Mouse (Mus musculus) T-cell, adult 2 months (primary cell): ENCODE results near the gene Slfn8.
"Not testable (repeated sequence)": the region's sequence is repeated elsewhere in the genome, so short reads cannot be mapped to it uniquely, and the experiment has no call there.

Experiments used
- DNase-seq: peaks from one replicate; pipeline ENCODE4 v3.0.0; 2022; ENCODE audit warnings: low spot score

Gene Slfn8

DNA sequence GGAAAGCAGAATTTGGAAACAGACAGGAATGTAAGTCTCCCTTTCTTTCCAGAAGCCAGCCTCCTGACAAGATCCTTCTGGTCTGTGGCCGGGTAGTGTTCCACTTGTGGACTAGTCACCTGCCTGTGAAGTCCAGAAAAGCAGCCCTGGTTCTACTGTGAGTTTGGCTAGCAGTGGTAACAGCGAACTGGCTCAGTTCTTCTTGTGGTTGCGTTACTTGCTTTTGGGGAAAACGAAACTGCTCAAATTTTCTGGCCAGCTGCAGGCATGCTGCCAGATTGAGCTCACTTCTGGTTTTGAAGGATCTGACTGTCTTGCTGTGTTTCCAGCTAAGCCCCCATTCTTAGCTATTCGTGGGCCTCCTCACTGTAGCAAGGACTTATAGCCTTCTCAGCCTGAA lies at the start of gene Slfn8:
Slfn8 (minus strand) TSS at position 190 of the 400 bp plus-strand sequence.
- peak; percentile 70 for DNase-seq

DNA sequence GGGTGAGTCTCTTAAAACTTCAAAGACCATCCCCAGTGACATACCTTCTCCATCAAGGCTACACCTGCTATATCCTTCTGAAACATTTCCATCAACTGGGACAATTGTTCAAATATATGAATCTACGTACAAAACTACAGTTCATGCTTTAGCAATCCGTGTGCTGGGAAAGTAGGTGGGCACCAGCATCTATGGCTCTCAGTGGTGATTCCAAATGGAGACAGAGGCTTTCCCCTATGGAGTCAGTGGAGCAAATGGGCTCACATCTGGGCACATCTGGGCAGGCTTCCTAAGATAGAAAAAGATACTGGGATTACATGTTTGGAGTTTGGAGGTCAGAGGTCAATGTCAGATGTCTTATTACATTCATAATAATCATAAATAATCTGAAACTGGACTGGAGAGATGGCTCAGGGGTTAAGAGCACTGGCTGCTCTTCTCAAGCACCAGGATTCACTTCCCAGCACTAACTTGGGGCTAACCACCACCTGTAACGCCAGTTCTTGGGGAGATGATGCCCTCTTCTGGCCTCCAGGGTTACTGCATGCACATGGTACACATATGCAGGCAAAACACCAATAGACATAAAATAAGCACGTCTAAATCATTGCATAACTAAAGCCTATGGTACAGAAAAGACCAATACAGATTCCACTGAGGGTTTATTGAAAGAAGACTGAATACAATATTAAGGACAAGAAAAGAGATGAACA lies 47.5 kb upstream of the Slfn8 start:
- peak; percentile 49 for DNase-seq

DNA sequence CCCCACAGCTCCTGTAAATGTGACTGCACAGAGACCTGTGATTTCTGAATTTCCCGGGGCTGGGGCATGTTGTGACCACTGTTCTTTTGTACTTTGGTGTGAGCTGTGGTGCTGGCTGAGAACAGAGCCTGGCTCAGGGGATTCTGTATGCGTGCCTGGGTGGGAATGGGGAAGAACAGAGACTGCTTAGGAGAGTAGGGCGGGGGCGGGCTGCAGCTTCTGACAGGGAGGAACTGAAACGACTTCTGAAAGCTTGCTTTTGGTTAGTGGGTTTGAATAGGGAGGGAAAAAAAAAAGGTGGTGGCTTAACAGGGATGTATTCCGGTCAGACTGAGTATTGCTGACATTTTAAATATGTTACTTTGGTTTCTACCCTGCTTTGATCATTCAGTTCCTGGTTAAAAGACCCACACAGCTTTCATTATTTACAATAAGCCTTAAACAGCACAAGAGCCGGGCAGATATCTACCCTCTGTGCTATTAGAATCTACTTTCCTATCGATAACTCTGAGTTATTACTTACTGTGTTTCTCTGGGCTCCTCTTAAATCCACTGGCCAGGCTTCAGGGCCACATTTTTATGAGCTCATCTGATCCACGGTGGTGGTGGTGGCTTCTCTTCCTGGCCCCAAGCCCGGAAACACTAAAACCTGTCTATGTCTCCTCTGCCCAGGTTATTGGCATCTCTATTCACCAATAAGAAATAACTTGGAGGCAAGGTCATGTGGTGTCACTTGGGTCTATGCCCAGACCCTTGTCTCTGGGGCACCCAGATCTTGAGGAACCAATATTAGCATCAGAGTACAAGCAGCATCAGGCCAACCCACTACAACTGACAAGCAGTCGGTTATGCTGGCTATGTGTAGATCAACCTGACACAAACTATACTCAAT lies 46.3 kb upstream of the Slfn8 start:
- peak; percentile 75 for DNase-seq

DNA sequence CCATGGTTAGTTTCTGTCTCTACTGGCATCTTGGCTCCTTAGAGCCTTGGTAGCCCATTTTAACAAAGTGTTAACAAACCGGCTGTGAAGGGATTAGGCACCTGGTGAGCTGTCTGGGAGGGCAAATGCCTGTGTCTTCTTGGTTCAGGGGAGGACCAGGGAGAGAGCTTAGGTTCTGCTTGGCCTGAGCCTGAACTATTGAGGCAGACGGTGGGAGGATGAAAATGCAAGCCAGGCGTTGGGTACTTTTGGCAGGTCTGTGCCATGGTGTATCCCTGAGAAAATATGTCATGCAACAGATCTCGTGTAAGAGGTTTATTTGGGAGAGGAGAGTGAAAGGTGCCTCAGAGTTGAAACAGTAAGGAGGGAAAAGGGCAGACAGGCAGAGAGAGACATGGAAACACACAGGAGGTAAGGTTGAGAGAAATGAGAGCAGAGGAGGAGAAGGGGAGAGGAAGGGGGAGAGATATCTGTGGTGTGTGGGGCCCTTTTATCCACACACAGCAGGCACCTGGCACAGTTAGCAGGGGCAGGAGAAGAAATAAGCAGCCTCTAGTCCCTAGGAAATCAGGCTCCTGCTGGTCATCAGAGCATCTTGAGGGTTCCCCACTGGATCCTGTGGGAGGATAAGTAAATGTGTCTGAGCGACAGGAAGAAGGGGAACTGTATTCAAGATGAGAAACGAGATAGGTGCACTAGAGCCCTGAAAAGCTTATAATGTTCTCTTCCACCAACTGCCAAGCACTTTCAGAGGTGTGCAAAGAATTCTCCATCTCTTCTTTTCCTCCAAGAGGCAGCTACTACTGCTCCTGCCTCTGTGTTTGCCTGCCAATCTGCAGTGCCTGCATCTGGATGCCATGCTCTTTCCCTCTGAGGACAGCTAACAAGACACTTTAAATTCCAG lies 45.1 kb upstream of the Slfn8 start:
- DNase-seq = peak; percentile 55

DNA sequence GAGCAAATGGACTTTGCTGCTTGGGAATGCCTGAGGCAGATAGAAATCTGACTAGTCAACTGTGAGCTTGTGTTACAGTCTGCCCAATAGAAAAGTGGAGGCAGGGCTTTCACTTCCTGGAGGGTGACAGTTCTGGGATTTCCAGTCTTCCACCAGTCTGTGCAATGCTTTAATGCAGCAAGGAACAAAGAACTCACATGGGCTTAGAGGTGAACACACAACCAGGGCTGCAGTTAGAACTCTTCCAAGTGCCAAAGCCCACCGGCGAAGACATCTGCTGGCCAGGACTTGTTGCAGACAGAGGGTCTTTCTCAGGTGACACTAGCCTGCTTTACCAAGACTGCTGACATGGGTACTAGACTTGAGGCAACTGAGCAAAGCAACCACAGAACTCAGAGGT lies 44.3 kb upstream of the Slfn8 start, which contains the start of gene Slfn2:
Slfn2 (plus strand) TSS at position 167 of the 400 bp plus-strand sequence.
- peak; percentile 69 for DNase-seq

- DNase-seq = no peak
Observed at GRCm38 (mm10) chr11:83063941-83064349, 43.3 kb upstream of the Slfn8 start.

DNA sequence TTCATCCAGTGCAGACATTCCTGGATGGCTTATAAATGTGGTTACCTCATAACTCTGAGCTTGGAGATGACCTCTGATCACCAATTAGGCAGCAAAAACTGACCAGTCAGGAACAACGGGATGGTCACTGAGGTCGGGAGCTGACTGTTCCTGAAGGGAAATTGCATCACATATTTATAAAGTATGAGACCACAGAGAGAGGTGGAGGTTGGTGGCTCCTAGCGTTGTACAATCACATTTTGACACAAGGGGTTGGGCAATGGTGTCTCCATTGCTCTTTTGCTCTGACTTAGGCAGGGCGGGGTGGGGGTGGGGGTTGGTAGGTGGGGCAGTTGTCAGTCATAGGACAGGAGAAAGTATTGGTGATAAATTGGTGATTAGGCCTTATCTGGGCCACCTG lies 42.5 kb upstream of the Slfn8 start:
- DNase-seq = no peak

- DNase-seq = no peak
Observed at GRCm38 (mm10) chr11:83061806-83062205, 41.2 kb upstream of the Slfn8 start.

DNA sequence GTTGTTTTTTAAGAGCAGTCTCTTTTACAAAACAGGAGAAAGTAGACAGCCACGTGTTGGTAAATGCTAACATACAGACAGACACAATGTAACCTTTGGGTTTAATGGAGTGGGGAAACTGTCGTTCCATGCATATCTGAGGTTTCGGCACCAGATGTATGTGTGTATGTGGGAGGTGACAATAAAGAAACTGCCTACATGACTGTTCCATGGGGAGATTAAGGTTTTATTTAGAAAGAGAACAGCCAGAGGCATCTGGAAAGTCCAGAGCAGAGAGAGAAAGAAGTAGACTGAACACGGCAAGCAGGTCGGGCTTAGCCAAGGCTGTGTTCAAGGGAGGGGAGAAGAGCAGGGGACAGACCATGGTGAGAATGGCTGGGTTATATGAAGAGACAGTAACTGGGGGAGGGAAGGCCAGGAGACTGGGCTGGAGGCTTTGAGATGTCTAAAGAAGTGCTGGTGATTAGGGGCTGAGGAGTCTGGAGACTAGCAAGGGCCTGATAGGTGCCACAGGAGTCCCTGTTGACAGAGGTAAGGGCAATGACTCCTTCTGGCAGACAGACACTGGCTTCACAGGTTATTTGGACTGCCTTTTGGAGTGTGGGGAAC lies 39.9 kb upstream of the Slfn8 start:
- DNase-seq = no peak

- peak; percentile 72 for DNase-seq
Observed at GRCm38 (mm10) chr11:83057863-83058262, 37.3 kb upstream of the Slfn8 start.

DNA sequence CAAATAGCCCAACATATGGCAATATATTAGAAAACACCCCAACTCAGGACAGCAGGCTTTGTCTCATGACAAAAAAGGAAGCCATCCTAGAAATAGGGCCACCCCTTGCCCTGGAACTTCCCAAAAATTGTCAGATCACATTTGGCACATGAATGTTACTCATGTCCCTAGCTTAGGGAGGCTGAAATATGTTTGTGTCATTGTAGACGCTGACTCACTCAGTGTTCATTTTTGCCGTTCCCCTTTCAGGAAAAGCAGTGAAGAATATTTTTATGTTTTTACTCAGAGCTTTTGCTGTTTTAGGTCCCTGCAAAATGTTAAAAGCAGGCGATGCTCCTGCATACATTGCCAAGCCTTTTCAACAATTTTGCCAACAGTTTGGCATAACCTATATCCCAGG lies 25.0 kb upstream of the Slfn8 start:
- DNase-seq = no peak

- DNase-seq = no peak
Observed at GRCm38 (mm10) chr11:83043891-83044290, 23.3 kb upstream of the Slfn8 start.

DNA sequence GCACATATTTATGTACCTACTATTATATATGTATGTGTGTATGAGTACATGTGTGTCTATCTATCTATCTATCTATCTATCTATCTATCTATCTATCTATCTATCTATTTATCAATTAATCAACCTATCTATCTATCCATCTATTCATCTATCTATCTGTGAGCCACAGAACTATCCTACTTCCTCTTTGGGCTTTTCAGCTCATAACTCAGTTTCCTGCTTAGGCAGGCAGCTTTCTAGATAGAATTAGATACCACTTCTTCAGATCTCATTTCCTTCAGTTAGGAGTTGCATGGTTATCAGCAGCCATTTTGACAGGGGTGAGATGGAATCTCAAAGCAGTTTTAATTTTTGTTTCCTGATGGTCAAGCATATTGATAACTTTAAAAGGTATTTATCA lies 20.4 kb upstream of the Slfn8 start:
- no peak for DNase-seq

- peak; percentile 84 for DNase-seq
Observed at GRCm38 (mm10) chr11:83040325-83040724, 19.7 kb upstream of the Slfn8 start.

GRCm38 (mm10) chr11:83039796-83040195 lies 19.2 kb upstream of the Slfn8 start:
- DNase-seq = no peak

DNA sequence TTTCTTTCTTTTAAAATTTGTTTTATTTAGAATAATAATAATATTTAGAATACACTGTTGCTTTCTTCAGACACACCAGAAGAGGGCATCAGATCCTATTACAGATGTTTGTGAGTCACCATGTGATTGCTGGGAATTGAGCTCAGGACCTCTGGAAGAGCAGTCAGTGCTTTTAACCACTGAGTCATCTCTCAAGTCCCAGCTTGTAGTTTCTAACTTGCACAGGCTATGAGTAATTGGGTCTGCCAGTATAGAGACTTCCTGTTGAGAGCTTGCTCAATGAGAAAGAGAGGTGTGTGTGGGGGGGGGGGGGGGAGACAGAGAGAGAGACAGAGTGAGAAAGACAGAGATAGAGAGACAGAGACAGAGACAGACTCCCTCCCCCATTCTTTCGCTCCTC lies 18.5 kb upstream of the Slfn8 start:
- DNase-seq = no peak

DNA sequence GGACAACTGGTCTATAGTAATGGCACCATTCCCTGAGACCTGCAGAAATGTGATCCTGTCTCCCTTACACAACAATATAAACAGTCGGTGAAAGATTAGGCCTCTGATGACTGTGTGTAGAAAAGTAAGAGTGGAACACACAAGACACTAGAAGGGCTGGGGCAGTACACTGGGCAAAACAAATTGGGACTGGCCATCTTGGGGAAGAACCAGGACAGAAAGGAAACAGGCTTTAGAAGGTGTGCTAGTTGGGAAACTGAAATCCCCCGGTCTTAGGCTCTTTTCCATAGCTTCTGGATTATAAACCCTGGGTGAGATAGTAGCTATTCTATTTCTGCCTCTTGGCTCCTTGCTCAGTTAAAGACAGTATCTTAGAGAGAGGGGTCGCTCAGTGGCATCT lies 18.1 kb upstream of the Slfn8 start:
- DNase-seq = not testable (repeated sequence)

DNA sequence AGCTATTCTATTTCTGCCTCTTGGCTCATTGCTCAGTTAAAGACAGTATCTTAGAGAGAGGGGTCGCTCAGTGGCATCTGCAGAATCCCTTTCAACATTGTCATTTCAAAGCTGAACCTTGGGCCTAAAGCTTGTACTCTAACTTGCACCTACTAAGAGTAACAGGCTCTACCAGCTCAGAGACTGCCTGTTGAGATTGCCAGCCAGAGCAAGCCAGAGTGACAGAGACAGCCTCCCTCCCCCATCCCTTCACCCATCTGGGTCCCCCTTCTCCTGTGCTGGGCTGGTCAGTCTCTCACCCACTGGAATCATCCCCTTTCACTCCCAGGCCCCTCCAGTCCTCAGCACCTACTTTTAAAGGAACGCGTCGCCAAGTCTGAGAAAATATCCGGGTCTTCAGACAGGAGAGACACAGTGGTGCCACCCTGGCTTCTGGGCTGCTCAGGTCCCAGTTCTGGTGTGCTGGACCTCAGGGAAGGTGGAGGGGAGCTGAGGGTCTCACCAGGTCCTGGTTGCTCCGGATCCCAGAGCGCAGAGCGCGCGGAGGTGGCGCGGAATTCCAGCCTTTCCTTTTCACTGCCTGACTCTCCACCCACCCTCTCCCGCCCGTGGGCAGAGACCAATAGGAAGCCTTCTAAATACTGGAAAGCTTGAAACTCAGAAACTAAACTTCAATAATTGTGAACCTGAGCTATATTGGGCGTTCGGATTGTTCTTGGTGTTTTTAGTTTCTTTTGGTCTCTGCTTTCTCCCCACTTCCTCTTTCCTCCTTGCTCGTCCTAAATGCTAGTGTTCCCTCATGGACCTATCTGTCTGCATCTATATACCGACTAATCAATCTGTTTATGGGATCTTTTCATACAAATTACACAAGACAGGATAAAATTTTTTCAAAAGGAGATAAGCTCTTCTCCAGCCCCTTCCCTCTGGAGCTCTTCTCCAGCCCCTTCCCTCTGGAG lies 770 bp downstream of the Slfn8 start:
- not testable (repeated sequence) for DNase-seq

DNA sequence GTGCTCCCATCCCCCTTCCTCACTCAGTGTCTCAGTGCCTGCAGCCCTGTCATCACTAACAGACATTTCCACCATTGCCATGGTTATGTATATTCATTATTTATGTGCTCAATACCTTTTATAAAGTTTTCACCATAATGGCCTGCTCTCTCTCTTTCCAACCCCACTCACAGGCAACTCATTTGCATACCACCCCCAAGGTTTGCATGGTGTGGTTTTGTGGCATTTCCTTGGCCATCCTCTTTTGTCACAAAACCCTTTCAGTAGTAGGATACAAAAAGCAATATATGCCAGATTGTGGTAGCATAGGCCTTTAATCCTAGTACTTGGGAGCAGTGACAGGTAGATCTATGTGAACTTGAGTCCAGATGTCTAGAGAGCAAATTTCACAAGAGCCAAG lies 4.5 kb downstream of the Slfn8 start:
- peak; percentile 16 for DNase-seq

DNA sequence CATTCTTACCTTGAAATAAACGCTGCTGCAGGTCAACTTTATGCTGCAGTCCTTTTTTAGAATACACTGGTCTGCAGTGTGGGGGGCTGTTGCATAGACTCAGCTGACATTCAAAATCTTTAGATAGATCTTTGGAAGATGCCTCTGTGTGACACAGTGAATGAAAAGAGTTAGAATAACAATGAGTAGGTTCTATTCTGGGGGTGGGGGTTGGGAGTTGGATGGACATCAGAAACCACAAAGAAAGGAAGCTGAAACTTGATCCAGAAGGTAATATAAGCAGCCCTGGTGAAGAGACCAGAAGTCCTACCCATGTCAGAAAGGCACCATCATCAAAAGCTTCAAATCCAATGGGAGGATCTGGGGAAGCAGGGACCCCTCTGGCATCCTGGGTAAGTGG lies 7.3 kb downstream of the Slfn8 start:
- no peak for DNase-seq
